Mouse (Mus musculus) bone marrow, adult 2 months (tissue): ENCODE data around the gene Sec23a.

ENCODE experiments used
- CTCF ChIP-seq: fragments of 200-500 bp; IDR thresholded peaks from 2 replicates; pipeline ENCODE4 v1.5.1; 2011; ENCODE audit warnings: low read length, control low read depth; ENCODE audit not compliant: control insufficient read depth, insufficient read depth
- POLR2A ChIP-seq: fragments of 200-500 bp; IDR thresholded peaks from 2 replicates; pipeline ENCODE4 v1.6.1; 2011; ENCODE audit warnings: low read depth, mild to moderate bottlenecking, control low read depth, low read length, borderline replicate concordance; ENCODE audit not compliant: control insufficient read depth

GRCm38 (mm10) chr12:59010482-59010881 lies 1.3 kb downstream of the Sec23a start:
- no peak for TF ChIP-seq POLR2A
- TF ChIP-seq CTCF, result no peak
